Mouse (Mus musculus) activated CD4-positive, CD25-positive, alpha-beta regulatory T cell, adult 4 months (primary cell): ENCODE results near the gene Crygn. TPM values are rescaled to one million over a fixed set of nuclear protein-coding genes. Genes with fewer than 3 reads are reported as not detected.

Experiments used
- ATAC-seq: one replicate; pipeline ENCODE4 v1.8.0; 2017
- polyA plus RNA-seq, 2 experiments: library from polyadenylated mRNA; unstranded; fragments of 100-300 nt; shearing (Covaris generic); gene quantifications; one replicate each; pipeline ENCODE4 v1.2.1; 2017

The Crygn gene
- polyA plus RNA-seq, 2 experiments from 2014 or later = 6.8 TPM; not detected in 1

GRCm38 (mm10) chr5:24704615-24705014 lies 53.2 kb downstream of the Crygn start:
- ATAC-seq = no peak

- ATAC-seq = no peak
These were observed 56.5 kb downstream of the Crygn start for GRCm38 (mm10) chr5:24701271-24701670.

Other genes starting within 250 kb of the Crygn start
- gene Gbx1, start 230.8 kb downstream of the Crygn start, polyA plus RNA-seq = under 1 TPM in 1 of 2 experiments, not detected in 1; 0.09 TPM
- gene Asb10, start 217.0 kb downstream of the Crygn start, polyA plus RNA-seq = not detected
- under 1 TPM in 1 of 2 experiments, not detected in 1; 0.46 TPM for gene 4931409K22Rik, start 201.2 kb downstream of the Crygn start, polyA plus RNA-seq
- 10 to 100 TPM; 51.8 to 56.8 TPM for gene Abcf2, start 180.5 kb downstream of the Crygn start, polyA plus RNA-seq
- gene Chpf2, start 171.3 kb downstream of the Crygn start, polyA plus RNA-seq = 10 to 100 TPM in 1 of 2 experiments, 1 to 10 TPM in 1; 8.3 to 17.8 TPM
- gene Smarcd3, start 133.6 kb downstream of the Crygn start, polyA plus RNA-seq = under 1 TPM in 1 of 2 experiments, not detected in 1; 0.41 TPM
- gene Nub1, start 72.5 kb downstream of the Crygn start, polyA plus RNA-seq = 10 to 100 TPM; 63.9 to 65.7 TPM
- gene Wdr86, start 27.3 kb downstream of the Crygn start, polyA plus RNA-seq = under 1 TPM; 0.15 to 0.46 TPM
- gene Rheb, start 84.6 kb upstream of the Crygn start, polyA plus RNA-seq = 10 to 100 TPM; 88.1 to 96.5 TPM